In genomic region chr2:154617061-154617460, GRCm38 (mm10) we compare ENCODE assay signal across 16 mouse cellular contexts. TPM values are rescaled to one million over a fixed set of nuclear protein-coding genes. Genes with fewer than 3 reads are reported as not detected.
"Had no signal": no experiment of that assay in that cellular context is flagged by ENCODE, and none has a peak within 500 bp of the region (broad histone marks: within the 10 kb centered on the region; RNA-seq: fewer than 3 reads in every experiment).

No protein-coding gene starts in this region.

- H3K9ac ChIP-seq: intestine, embryonic 15.5 days; limb, embryonic 12.5 days; lung, embryonic 15.5 days; midbrain, embryonic 13.5 days had no signal

- H3K27ac ChIP-seq: intestine, embryonic 15.5 days; layer of hippocampus, adult 2 months; limb, embryonic 12.5 days; lung, embryonic 15.5 days; macrophage; midbrain, embryonic 13.5 days had no signal

- ATAC-seq: intestine, embryonic 15.5 days; midbrain, embryonic 13.5 days had no signal

- H3K36me3 ChIP-seq: intestine, embryonic 15.5 days; limb, embryonic 12.5 days; lung, embryonic 15.5 days had no signal

- H3K27me3 ChIP-seq: intestine, embryonic 15.5 days; limb, embryonic 12.5 days; lung, embryonic 15.5 days; midbrain, embryonic 13.5 days had no signal

- DNase-seq: kidney, adult 18-20 months; kidney, postnatal 10 days; kidney, postnatal 4 days; lung, postnatal 14 days; right cerebral cortex, postnatal 14 days had no signal

- H3K9me3 ChIP-seq: intestine, embryonic 15.5 days; limb, embryonic 12.5 days; lung, embryonic 15.5 days; midbrain, embryonic 13.5 days had no signal

- H3K4me2 ChIP-seq: intestine, embryonic 15.5 days; limb, embryonic 12.5 days; lung, embryonic 15.5 days; midbrain, embryonic 13.5 days had no signal

- H3K4me3 ChIP-seq: intestine, embryonic 15.5 days; layer of hippocampus, adult 2 months; limb, embryonic 12.5 days; lung, embryonic 15.5 days; midbrain, embryonic 13.5 days had no signal

RNA-seq across cellular contexts. Expression of gene 4930519P11Rik, which starts 3.8 kb away (rescaled TPM):
- total RNA-seq: layer of hippocampus, adult 2 months; layer of hippocampus, postnatal 14 days; left cerebral cortex, postnatal 36 days; liver, adult 2 months; midbrain, postnatal 0 days had no signal
- polyA plus RNA-seq: intestine, embryonic 15.5 days; limb, embryonic 12.5 days; lung, embryonic 15.5 days; macrophage; stomach, embryonic 14.5 days had no signal
